Mouse (Mus musculus) layer of hippocampus, postnatal 10 days (tissue): ENCODE data around the gene Plxna3. TPM values are rescaled to one million over a fixed set of nuclear protein-coding genes. Genes with fewer than 3 reads are reported as not detected.
A peak's percentile ranks its signal among the peaks of the same experiment; 100 is the strongest.

Source experiments
- DNase-seq, 2 experiments: peaks; one replicate each; pipeline ENCODE4 v3.0.0; 2021; ENCODE audit warnings: low spot score in 2 of 2
- microRNA-seq, 2 experiments: library from miRNA; unstranded; fragments of <30 nt; microRNA quantifications; one replicate each; pipeline ENCODE4 v1.2.0; 2021
- total RNA-seq, 2 experiments: library from RNA; stranded (reverse); gene quantifications; 2 replicates each; pipeline ENCODE4 v1.2.3; 2021

Gene Plxna3
- total RNA-seq, 2 experiments from 2014 or later, result 79.2 to 80.1 TPM

DNA sequence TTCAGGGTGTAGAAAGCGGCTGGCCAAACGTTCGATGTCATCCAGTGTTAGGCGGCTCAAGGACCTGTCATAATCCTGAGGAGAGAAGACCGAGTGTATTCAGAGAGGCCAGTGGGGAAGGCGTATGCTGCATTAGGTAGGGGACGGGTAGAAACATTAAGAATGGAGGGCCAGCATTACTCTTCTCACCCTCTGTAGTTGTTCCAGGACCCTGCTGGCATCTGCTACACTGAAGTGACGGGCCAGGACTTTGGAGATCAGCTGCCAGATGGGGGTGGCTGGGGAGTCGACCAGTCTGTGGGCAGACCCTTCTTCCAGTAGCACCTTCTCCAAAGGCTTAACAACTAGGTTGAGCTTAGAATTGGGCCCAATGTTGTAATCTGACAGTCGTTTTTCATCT is 38.6 kb downstream of the Plxna3 start:
- no peak for DNase-seq

- DNase-seq, result peak; percentile 60 to 71
Observed at GRCm38 (mm10) chrX:74368209-74368909, 39.5 kb downstream of the Plxna3 start.

GRCm38 (mm10) chrX:74372888-74373549 is 44.2 kb downstream of the Plxna3 start, which contains the start of the genes Ubl4a and Slc10a3:
Gene Ubl4a (minus strand): TSS chrX:74373218.
Gene Slc10a3 (minus strand): TSS chrX:74373349.
- DNase-seq, result peak; percentile 66 to 80

- no peak for DNase-seq
Observed at GRCm38 (mm10) chrX:74384451-74384850, 55.6 kb downstream of the Plxna3 start.

- no peak for DNase-seq
Observed at GRCm38 (mm10) chrX:74388153-74388552, 59.3 kb downstream of the Plxna3 start.

DNA sequence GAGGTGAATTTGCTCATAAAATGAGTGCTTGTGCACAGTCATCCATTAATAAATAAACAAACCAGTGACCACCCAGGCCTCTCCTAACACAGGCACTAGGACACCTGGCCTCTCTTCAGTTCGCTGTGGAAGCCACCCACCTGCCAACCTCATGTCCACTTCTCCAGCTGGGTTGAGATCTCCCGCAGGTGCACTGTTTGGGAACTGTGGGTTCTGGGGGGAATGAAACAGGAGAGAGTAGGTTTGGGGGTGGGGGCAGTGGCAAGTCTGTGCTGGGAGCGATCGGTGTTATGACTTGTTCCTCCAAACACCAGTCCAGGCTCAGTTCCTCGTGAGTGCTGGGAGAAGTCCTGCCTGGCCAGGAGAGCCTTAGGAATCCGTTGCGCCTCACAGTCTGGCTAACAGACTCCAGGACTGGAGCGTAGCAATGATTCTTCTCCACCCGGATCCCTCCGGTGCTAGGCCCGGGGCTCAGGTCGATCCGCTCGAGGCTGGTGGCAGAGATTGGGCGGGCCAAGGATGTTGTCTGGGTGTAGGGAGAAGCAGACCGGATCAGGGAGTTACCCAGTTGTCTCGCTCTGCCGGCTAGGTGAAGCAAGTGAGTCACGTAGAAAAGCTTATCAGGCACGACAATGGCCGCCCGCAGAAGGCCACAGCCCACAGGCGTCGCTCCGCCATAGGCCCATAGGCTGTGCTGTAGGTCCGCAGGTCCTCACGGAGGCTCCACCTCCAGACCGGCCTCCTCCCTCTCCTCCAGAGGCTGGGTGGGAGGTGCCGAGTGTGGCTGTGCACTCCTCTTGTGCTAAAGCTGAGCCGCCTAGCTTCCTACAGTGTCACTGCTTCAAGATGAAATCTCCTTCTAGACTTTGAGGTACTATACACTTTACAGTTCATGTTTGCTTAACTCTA is 63.9 kb downstream of the Plxna3 start, which contains the start of the genes Fam3a and Ikbkg:
Fam3a (minus strand) TSS at position 738 of the 909 bp plus-strand sequence.
Ikbkg (plus strand) TSS at position 756 of the 909 bp plus-strand sequence.
- DNase-seq, result peak; percentile 60 to 71

Small RNA genes lying within 50 kb of the gene (microRNA-seq; reads per million reads assigned to microRNA genes)
- gene Mir7092, result 0 reads per million in 2 experiments

Other genes with a start within 250 kb of the Plxna3 start
- not detected for gene Opn1mw, start 201.6 kb upstream of the Plxna3 start, total RNA-seq
- 10 to 100 TPM; 74.3 to 75.1 TPM for gene Mecp2, start 193.7 kb upstream of the Plxna3 start, total RNA-seq
- gene Tex28, start 161.2 kb upstream of the Plxna3 start, total RNA-seq, result not detected
- gene Tktl1, start 151.8 kb upstream of the Plxna3 start, total RNA-seq, result not detected
- 100 to 1,000 TPM; 210 to 252 TPM for gene Flna, start 79.2 kb upstream of the Plxna3 start, total RNA-seq
- 10 to 100 TPM; 36.0 to 44.7 TPM for gene Emd, start 74.4 kb upstream of the Plxna3 start, total RNA-seq
- gene Rpl10, start 58.3 kb upstream of the Plxna3 start, total RNA-seq, result 100 to 1,000 TPM; 203 to 222 TPM
- gene Taz, start 47.2 kb upstream of the Plxna3 start, total RNA-seq, result 10 to 100 TPM; 54.6 to 54.7 TPM
- 1 to 10 TPM; 2.8 to 3.5 TPM for gene Dnase1l1, start 46.7 kb upstream of the Plxna3 start, total RNA-seq
- gene Atp6ap1, start 32.0 kb upstream of the Plxna3 start, total RNA-seq, result 100 to 1,000 TPM; 276 to 278 TPM
- 100 to 1,000 TPM; 633 to 694 TPM for gene Gdi1, start 24.1 kb upstream of the Plxna3 start, total RNA-seq
- gene Fam50a, start 16.0 kb upstream of the Plxna3 start, total RNA-seq, result 10 to 100 TPM; 42.3 to 47.6 TPM
- 10 to 100 TPM; 32.2 to 37.2 TPM for gene Lage3, start 24.6 kb downstream of the Plxna3 start, total RNA-seq
- 10 to 100 TPM; 51.9 to 54.7 TPM for gene Ubl4a, start 44.2 kb downstream of the Plxna3 start, total RNA-seq
- gene Slc10a3, start 44.3 kb downstream of the Plxna3 start, total RNA-seq, result 1 to 10 TPM; 2.3 to 2.5 TPM
- 10 to 100 TPM; 17.0 to 23.0 TPM for gene Fam3a, start 64.2 kb downstream of the Plxna3 start, total RNA-seq
- gene Ikbkg, start 64.2 kb downstream of the Plxna3 start, total RNA-seq, result 10 to 100 TPM; 45.4 to 51.6 TPM
- gene G6pdx, start 100.1 kb downstream of the Plxna3 start, total RNA-seq, result 10 to 100 TPM; 35.3 to 36.3 TPM
- gene Gm6880, start 152.3 kb downstream of the Plxna3 start, total RNA-seq, result not detected
- gene Olfr1326-ps1, start 245.8 kb downstream of the Plxna3 start, total RNA-seq, result not detected